Mouse (Mus musculus) lung, postnatal 4 days (tissue): ENCODE results near the gene Bcl7b.

Experiments
- DNase-seq, 2 experiments: peaks; one replicate each; pipeline ENCODE4 v3.0.0; 2021

Bcl7b gene

GRCm38 (mm10) chr5:135171688-135172220, 3.7 kb downstream of the Bcl7b start:
- no peak for DNase-seq

- DNase-seq = no peak
Observed at GRCm38 (mm10) chr5:135172986-135173385, 4.9 kb downstream of the Bcl7b start.

GRCm38 (mm10) chr5:135175086-135175485, 7.0 kb downstream of the Bcl7b start:
- no peak for DNase-seq

DNA sequence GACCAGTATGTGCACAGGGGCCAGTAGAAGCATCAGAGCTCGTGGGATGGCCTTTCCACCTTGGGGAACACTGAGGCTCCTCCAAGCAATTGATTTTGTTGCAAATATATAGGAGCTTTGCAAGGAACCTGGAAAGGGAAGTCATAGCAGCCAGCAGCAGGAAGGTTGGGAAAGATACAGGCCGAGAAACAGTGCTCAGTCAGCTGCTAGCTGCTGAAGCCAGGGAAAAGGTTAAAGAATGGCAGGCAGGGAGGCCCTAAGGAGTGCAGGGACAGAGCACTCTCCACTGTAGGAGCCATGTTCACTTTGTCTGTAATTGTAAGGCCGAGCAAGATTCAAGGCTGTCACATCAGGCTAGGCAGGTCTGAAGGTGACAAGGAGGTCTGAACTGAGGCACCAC, 10.4 kb downstream of the Bcl7b start:
- DNase-seq = no peak

DNA sequence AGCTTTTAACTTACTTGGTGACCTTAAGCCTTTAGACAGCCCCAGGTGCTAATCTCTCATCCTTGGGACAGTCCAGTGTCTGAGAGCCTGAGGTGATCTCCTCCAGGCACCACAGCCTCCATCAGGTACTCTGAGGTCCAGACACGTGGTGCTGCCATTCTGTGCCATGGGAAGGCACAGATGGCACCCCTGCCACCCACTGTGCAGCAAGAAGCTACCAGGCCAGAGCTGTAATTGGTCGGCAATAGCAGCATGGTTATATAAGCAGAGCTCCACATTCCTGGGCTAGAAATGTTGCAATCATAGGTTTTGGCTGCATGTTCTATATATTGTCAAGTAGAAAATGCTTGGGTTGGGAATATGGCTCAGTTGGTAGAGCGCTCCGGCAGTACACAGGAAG, 10.9 kb downstream of the Bcl7b start:
- no peak for DNase-seq

- DNase-seq = no peak
Observed at GRCm38 (mm10) chr5:135179616-135180015, 11.5 kb downstream of the Bcl7b start.

- DNase-seq = no peak
Observed at GRCm38 (mm10) chr5:135180796-135181195, 12.7 kb downstream of the Bcl7b start.

DNA sequence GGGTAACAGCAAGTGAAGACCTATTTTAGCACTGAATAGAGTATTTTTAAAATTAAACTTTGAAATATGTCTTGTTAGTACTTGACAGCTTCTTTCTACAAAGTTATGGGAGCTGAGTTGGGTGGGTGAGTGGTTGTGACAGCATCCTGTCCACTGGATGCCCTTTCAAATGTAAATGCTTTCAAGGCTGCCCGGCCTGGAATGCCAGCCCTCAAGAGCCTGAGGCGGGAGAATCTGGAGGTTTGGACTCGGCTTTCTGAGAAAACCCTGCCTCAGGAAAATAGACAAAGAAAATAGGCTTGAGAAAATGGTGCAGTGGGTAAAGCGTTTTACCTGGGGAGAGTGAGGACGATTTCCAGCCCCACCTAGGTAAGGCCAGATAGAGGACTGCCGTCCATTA, 13.7 kb downstream of the Bcl7b start:
- DNase-seq = no peak

GRCm38 (mm10) chr5:135183131-135183861, 15.2 kb downstream of the Bcl7b start:
- peak; percentile 34 to 52 for DNase-seq

DNA sequence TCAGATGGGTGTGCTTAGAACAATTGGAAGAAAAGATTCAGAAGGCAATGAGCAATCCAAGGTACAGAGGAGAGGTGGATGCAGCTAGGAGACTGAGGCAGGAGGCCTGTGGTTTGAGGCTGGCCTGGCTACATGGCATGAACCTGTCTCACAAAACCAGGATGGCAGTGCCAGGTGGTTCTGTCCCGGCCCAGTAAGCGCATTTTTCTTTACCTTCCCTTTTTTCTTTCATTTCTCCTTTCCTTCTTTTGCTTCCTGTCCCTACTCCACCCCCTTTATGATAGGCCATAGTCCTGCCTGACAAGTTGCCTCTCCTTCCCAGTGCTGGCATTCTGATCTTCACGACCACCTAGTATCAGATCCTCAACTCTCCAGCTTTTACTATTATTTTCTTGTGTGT, 16.9 kb downstream of the Bcl7b start:
- no peak for DNase-seq

GRCm38 (mm10) chr5:135185596-135185995, 17.5 kb downstream of the Bcl7b start:
- peak in 1 of 2 experiments; percentile 23 for DNase-seq

GRCm38 (mm10) chr5:135186231-135186620, 18.1 kb downstream of the Bcl7b start:
- no peak for DNase-seq

GRCm38 (mm10) chr5:135186621-135187348, 18.7 kb downstream of the Bcl7b start, which contains the start of gene Baz1b:
Gene Baz1b (plus strand): TSS chr5:135187264.
- DNase-seq = peak; percentile 98 to 100

DNA sequence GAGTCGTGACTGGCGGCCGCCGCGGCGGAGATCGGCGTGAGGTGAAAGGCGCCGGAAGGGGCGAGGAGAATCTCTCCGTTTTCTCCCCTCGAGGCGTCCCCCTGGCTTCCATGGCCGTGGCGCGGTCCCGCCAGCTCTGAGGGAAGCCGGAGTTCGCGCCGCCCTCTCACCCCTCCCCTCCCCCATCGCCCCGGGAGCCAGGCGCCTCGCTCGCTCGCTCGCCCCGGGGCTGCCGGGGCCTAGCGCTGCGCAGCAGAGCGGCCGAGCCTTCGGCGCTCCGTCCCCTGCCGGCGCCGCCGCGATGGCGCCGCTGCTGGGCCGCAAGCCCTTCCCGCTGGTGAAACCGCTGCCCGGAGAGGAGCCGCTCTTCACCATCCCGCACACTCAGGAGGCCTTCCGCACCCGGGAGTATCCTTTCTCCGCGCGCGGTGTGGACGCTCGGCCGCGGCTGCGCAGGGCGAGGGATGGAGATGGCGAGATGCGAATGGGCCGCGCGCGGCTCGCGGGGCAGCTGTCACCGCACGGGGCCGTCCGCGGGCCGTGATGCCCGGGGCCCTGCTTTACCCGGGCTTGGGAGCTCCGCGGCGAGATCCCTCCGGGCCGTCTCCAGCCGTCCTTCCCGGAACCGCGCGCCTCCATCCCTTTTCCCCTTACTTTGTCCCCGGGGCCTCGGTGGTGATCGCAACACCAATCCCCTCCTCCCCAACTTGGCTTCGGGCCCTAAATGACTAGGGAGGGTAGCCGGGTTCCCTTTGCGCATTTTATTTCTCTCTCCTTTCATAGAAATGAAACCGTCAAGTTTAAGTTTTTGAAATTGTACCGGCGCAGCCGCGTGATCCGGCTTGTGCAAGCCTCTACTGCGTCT, 19.5 kb downstream of the Bcl7b start:
- peak in 1 of 2 experiments; percentile 47 for DNase-seq

- DNase-seq = no peak
Observed at GRCm38 (mm10) chr5:135188214-135188554, 20.1 kb downstream of the Bcl7b start.

GRCm38 (mm10) chr5:135189281-135190022, 21.4 kb downstream of the Bcl7b start:
- no peak for DNase-seq

GRCm38 (mm10) chr5:135191620-135192019, 23.5 kb downstream of the Bcl7b start:
- peak; percentile 18 to 83 for DNase-seq

DNA sequence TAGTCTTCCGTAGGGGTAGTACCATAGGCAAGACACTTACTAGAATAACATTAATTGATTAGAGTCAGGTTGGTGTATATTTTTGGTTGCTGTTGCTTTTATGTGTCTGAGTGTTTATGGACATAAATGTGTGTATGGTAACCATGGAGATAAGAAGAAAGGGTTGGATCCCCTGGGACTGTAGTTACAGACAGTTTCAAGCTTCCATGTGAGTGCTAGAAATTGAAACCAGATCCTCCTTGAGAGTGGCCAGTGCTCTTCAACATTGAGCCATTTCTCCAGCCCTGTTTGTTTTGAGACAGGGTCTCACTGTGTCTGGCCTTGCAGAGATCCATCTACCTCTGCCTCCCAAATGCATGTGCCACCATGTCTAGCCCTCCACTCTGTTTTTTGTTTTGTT, 24.3 kb downstream of the Bcl7b start:
- no peak for DNase-seq

DNA sequence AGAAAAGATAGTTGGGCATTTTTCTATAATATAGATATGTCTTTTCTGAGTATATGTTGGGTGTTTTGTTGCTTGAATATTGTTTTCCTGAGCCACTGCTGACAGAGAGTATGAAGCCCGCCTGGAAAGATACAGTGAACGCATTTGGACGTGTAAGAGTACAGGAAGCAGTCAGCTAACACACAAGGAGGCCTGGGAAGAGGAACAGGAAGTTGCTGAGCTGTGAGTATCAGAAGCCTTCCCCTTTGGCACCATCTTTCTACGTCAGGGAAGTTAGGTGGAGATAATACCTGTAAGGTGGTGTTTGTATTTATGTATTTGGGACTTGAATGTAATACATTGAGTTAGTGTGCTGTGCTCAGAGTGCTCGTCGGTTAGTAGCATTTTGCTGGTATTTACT, 28.3 kb downstream of the Bcl7b start:
- DNase-seq = no peak

- no peak for DNase-seq
Observed at GRCm38 (mm10) chr5:135202763-135203162, 34.7 kb downstream of the Bcl7b start.

GRCm38 (mm10) chr5:135208197-135208596, 40.1 kb downstream of the Bcl7b start:
- no peak for DNase-seq

DNA sequence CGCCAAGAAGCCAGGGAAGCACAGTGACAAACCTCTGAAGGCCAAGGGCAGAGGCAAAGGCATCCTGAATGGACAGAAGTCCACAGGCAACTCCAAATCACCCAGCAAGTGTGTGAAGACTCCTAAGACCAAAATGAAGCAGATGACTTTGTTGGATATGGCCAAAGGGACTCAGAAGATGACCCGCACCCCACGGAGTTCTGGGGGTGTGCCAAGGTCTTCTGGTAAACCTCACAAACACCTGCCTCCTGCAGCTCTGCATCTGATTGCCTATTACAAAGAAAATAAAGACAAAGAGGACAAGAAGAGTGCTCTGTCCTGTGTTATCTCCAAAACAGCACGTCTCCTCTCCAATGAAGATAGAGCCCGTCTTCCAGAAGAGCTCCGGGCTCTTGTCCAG, 48.8 kb downstream of the Bcl7b start:
- DNase-seq = no peak
